Mouse (Mus musculus) embryo, embryonic 11 days (tissue): Measurements from ENCODE around the gene Cdc5l.
A peak's percentile ranks its signal among the peaks of the same experiment; 100 is the strongest.
"Not testable (repeated sequence)": the region's sequence is repeated elsewhere in the genome, so short reads cannot be mapped to it uniquely, and the experiment has no call there.

Experiments used
- DNase-seq: peaks from one replicate; pipeline ENCODE4 v3.0.0-alpha.2; 2015

The Cdc5l gene

GRCm38 (mm10) chr17:45433419-45434261, at the start of gene Cdc5l:
TSS of gene Cdc5l (minus strand) at chr17:45433737.
- peak; percentile 99 for DNase-seq

- no peak for DNase-seq
Observed at GRCm38 (mm10) chr17:45480429-45480828, 46.9 kb upstream of the Cdc5l start.

- DNase-seq = peak; percentile 80
Observed at GRCm38 (mm10) chr17:45478234-45478825, 44.8 kb upstream of the Cdc5l start.

- peak; percentile 81 for DNase-seq
Observed at GRCm38 (mm10) chr17:45474669-45475465, 41.3 kb upstream of the Cdc5l start, which contains the start of gene Spats1. TSS of gene Spats1 (minus strand) at chr17:45475415.

- no peak for DNase-seq
Observed at GRCm38 (mm10) chr17:45474146-45474545, 40.6 kb upstream of the Cdc5l start.

GRCm38 (mm10) chr17:45473667-45474066, 40.1 kb upstream of the Cdc5l start:
- no peak for DNase-seq

GRCm38 (mm10) chr17:45470726-45471125, 37.2 kb upstream of the Cdc5l start:
- no peak for DNase-seq

- no peak for DNase-seq
Observed at GRCm38 (mm10) chr17:45468302-45468701, 34.8 kb upstream of the Cdc5l start.

GRCm38 (mm10) chr17:45466701-45467100, 33.2 kb upstream of the Cdc5l start:
- DNase-seq = no peak

GRCm38 (mm10) chr17:45464255-45464654, 30.7 kb upstream of the Cdc5l start:
- DNase-seq = no peak

- DNase-seq = no peak
Observed at GRCm38 (mm10) chr17:45462506-45462905, 29.0 kb upstream of the Cdc5l start.

- no peak for DNase-seq
Observed at GRCm38 (mm10) chr17:45459062-45459461, 25.5 kb upstream of the Cdc5l start.

GRCm38 (mm10) chr17:45458516-45458915, 25.0 kb upstream of the Cdc5l start:
- DNase-seq = no peak

- DNase-seq = no peak
Observed at GRCm38 (mm10) chr17:45457487-45457886, 23.9 kb upstream of the Cdc5l start.

GRCm38 (mm10) chr17:45456260-45457152, 23.0 kb upstream of the Cdc5l start:
- DNase-seq = no peak

- not testable (repeated sequence) for DNase-seq
Observed at GRCm38 (mm10) chr17:45455783-45456182, 22.2 kb upstream of the Cdc5l start.

- no peak for DNase-seq
Observed at GRCm38 (mm10) chr17:45454794-45455193, 21.3 kb upstream of the Cdc5l start.

GRCm38 (mm10) chr17:45452271-45452670, 18.7 kb upstream of the Cdc5l start:
- DNase-seq = no peak

- no peak for DNase-seq
Observed at GRCm38 (mm10) chr17:45450153-45450552, 16.6 kb upstream of the Cdc5l start.

GRCm38 (mm10) chr17:45449586-45449985, 16.0 kb upstream of the Cdc5l start:
- no peak for DNase-seq

GRCm38 (mm10) chr17:45447063-45447462, 13.5 kb upstream of the Cdc5l start:
- no peak for DNase-seq

GRCm38 (mm10) chr17:45445923-45446322, 12.4 kb upstream of the Cdc5l start:
- DNase-seq = no peak

GRCm38 (mm10) chr17:45434262-45434590, 689 bp upstream of the Cdc5l start:
- no peak for DNase-seq
